Mouse (Mus musculus): ENCODE measurements around the gene 1700028J19Rik. TPM values are rescaled to one million over a fixed set of nuclear protein-coding genes. Genes with fewer than 3 reads are reported as not detected.

1700028J19Rik gene
- polyA plus RNA-seq (2016; fragmentation: Nextera tagmentation; extraction: Ambion mirVana), result 1.6 and 1.7 TPM in 2 replicates

- Histone ChIP-seq H3K36me3 (peaks cover 36% of the 10 kb centered on the region), H3K4me3 (peak within 1 kb of the TSS; percentile 73), H3K4me1 (peaks cover 30% of the 10 kb centered on the region), H3K27me3 (ENCODE audit: low read depth, poor library complexity, severe bottlenecking) (no peaks in the 10 kb centered on the region), H3K27ac (replicated peaks) (peak within 1 kb of the TSS; percentile 95), H3K9me3 (replicated peaks) (no peaks in the 10 kb centered on the region)
- DNase-seq (ENCODE audit: low spot score), result peak; percentile 91
- WGBS, result under 1% methylated on average over 62 of the region's 62 CpGs
Observed at GRCm38 (mm10) chr7:44246055-44246983, at the start of gene 1700028J19Rik, which contains the start of gene 2410002F23Rik. 1700028J19Rik (minus strand) TSS chr7:44246695. 2410002F23Rik (plus strand) TSS chr7:44246722.

- Histone ChIP-seq H3K27ac (replicated peaks) (no peak overlapping the region), H3K27me3 (ENCODE audit: low read depth, poor library complexity, severe bottlenecking) (no peaks in the 10 kb centered on the region), H3K9me3 (replicated peaks) (peaks cover 8% of the 10 kb centered on the region), H3K4me3 (no peak overlapping the region), H3K36me3 (no peaks in the 10 kb centered on the region), H3K4me1 (peaks cover 8% of the 10 kb centered on the region; the same call in 1 of the 2 replicates)
- no peak for DNase-seq (ENCODE audit: low spot score)
- 55% methylated on average over 4 of the region's 4 CpGs for whole genome bisulfite sequencing
Observed at GRCm38 (mm10) chr7:44291418-44291817, 44.9 kb upstream of the 1700028J19Rik start.

GRCm38 (mm10) chr7:44290986-44291385, 44.5 kb upstream of the 1700028J19Rik start:
- H3K27ac ChIP-seq (replicated peaks), result no peak overlapping the region
- H3K4me1 ChIP-seq, result peaks cover 8% of the 10 kb centered on the region; the same call in 1 of the 2 replicates
- DNase-seq (ENCODE audit: low spot score), result no peak
- no peak overlapping the region for H3K4me3 ChIP-seq
- H3K27me3 ChIP-seq (ENCODE audit: low read depth, poor library complexity, severe bottlenecking), result no peaks in the 10 kb centered on the region
- no peaks in the 10 kb centered on the region for H3K36me3 ChIP-seq
- 77% methylated on average over 4 of the region's 4 CpGs for WGBS
- peaks cover 8% of the 10 kb centered on the region for H3K9me3 ChIP-seq (replicated peaks)

GRCm38 (mm10) chr7:44287760-44288159, 41.3 kb upstream of the 1700028J19Rik start:
- Histone ChIP-seq H3K4me3 (no peak overlapping the region), H3K27me3 (ENCODE audit: low read depth, poor library complexity, severe bottlenecking) (0 out of 2 replicates have a peak, but pooled peaks cover 8% of the 10 kb centered on the region), H3K27ac (replicated peaks) (no peak overlapping the region), H3K4me1 (peaks cover 8% of the 10 kb centered on the region; the same call in 1 of the 2 replicates), H3K9me3 (replicated peaks) (peaks cover 8% of the 10 kb centered on the region), H3K36me3 (no peaks in the 10 kb centered on the region)
- WGBS, result 67% methylated on average over 7 of the region's 7 CpGs
- peak; percentile 30 for DNase-seq (ENCODE audit: low spot score)

GRCm38 (mm10) chr7:44281586-44281985, 35.1 kb upstream of the 1700028J19Rik start:
- peaks cover 5% of the 10 kb centered on the region; the same call in 1 of the 2 replicates for H3K4me1 ChIP-seq
- no peak overlapping the region for H3K4me3 ChIP-seq
- WGBS, result 83% methylated on average over 7 of the region's 7 CpGs
- no peaks in the 10 kb centered on the region; the same call in 1 of the 2 replicates for H3K9me3 ChIP-seq (replicated peaks)
- H3K36me3 ChIP-seq, result no peaks in the 10 kb centered on the region
- H3K27ac ChIP-seq (replicated peaks), result no peak overlapping the region
- no peak for DNase-seq (ENCODE audit: low spot score)
- 0 out of 2 replicates have a peak, but pooled peaks cover 8% of the 10 kb centered on the region for H3K27me3 ChIP-seq (ENCODE audit: low read depth, poor library complexity, severe bottlenecking)

GRCm38 (mm10) chr7:44280959-44281358, 34.5 kb upstream of the 1700028J19Rik start:
- no peaks in the 10 kb centered on the region; the same call in 1 of the 2 replicates for H3K9me3 ChIP-seq (replicated peaks)
- WGBS, result 80% methylated on average over 1 of the region's 1 CpGs
- no peak overlapping the region for H3K4me3 ChIP-seq
- no peak overlapping the region for H3K27ac ChIP-seq (replicated peaks)
- 0 out of 2 replicates have a peak, but pooled peaks cover 8% of the 10 kb centered on the region for H3K27me3 ChIP-seq (ENCODE audit: low read depth, poor library complexity, severe bottlenecking)
- no peak for DNase-seq (ENCODE audit: low spot score)
- peaks cover 5% of the 10 kb centered on the region; the same call in 1 of the 2 replicates for H3K4me1 ChIP-seq
- H3K36me3 ChIP-seq, result no peaks in the 10 kb centered on the region

- WGBS, result 51% methylated on average over 2 of the region's 2 CpGs
- Histone ChIP-seq H3K27ac (replicated peaks) (no peak overlapping the region), H3K4me3 (no peak overlapping the region), H3K9me3 (replicated peaks) (no peaks in the 10 kb centered on the region; the same call in 1 of the 2 replicates), H3K4me1 (peaks cover 11% of the 10 kb centered on the region), H3K27me3 (ENCODE audit: low read depth, poor library complexity, severe bottlenecking) (peaks cover 24% of the 10 kb centered on the region), H3K36me3 (no peaks in the 10 kb centered on the region)
- DNase-seq (ENCODE audit: low spot score), result no peak
Observed at GRCm38 (mm10) chr7:44277250-44277622, 30.7 kb upstream of the 1700028J19Rik start.

GRCm38 (mm10) chr7:44276461-44277249, 30.2 kb upstream of the 1700028J19Rik start:
- Histone ChIP-seq H3K4me1 (peaks cover 9% of the 10 kb centered on the region), H3K36me3 (no peaks in the 10 kb centered on the region), H3K9me3 (replicated peaks) (no peaks in the 10 kb centered on the region; the same call in 1 of the 2 replicates), H3K4me3 (no peak overlapping the region), H3K27ac (replicated peaks) (no peak overlapping the region), H3K27me3 (ENCODE audit: low read depth, poor library complexity, severe bottlenecking) (peaks cover 24% of the 10 kb centered on the region)
- DNase-seq (ENCODE audit: low spot score), result no peak
- WGBS, result 75% methylated on average over 10 of the region's 10 CpGs

GRCm38 (mm10) chr7:44275546-44275945, 29.1 kb upstream of the 1700028J19Rik start:
- no peak overlapping the region for H3K27ac ChIP-seq (replicated peaks)
- peaks cover 7% of the 10 kb centered on the region; the same call in 1 of the 2 replicates for H3K4me1 ChIP-seq
- H3K4me3 ChIP-seq, result no peak overlapping the region
- no peaks in the 10 kb centered on the region; the same call in 1 of the 2 replicates for H3K9me3 ChIP-seq (replicated peaks)
- no peak for DNase-seq (ENCODE audit: low spot score)
- WGBS, result 76% methylated on average over 3 of the region's 3 CpGs
- H3K36me3 ChIP-seq, result no peaks in the 10 kb centered on the region
- peaks cover 24% of the 10 kb centered on the region for H3K27me3 ChIP-seq (ENCODE audit: low read depth, poor library complexity, severe bottlenecking)

- peaks cover 27% of the 10 kb centered on the region for H3K27me3 ChIP-seq (ENCODE audit: low read depth, poor library complexity, severe bottlenecking)
- H3K4me1 ChIP-seq, result peaks cover 7% of the 10 kb centered on the region; the same call in 1 of the 2 replicates
- H3K4me3 ChIP-seq, result no peak overlapping the region
- no peak for DNase-seq (ENCODE audit: low spot score)
- no peaks in the 10 kb centered on the region; the same call in 1 of the 2 replicates for H3K9me3 ChIP-seq (replicated peaks)
- WGBS, result 49% methylated on average over 11 of the region's 11 CpGs
- no peaks in the 10 kb centered on the region for H3K36me3 ChIP-seq
- no peak overlapping the region for H3K27ac ChIP-seq (replicated peaks)
Observed at GRCm38 (mm10) chr7:44274096-44274495, 27.6 kb upstream of the 1700028J19Rik start.

GRCm38 (mm10) chr7:44273446-44273845, 27.0 kb upstream of the 1700028J19Rik start:
- Histone ChIP-seq H3K27me3 (ENCODE audit: low read depth, poor library complexity, severe bottlenecking) (peaks cover 33% of the 10 kb centered on the region), H3K36me3 (no peaks in the 10 kb centered on the region), H3K27ac (replicated peaks) (no peak overlapping the region), H3K4me1 (peaks cover 7% of the 10 kb centered on the region; the same call in 1 of the 2 replicates), H3K4me3 (no peak overlapping the region), H3K9me3 (replicated peaks) (no peaks in the 10 kb centered on the region; the same call in 1 of the 2 replicates)
- DNase-seq (ENCODE audit: low spot score), result no peak
- WGBS, result 64% methylated on average over 7 of the region's 7 CpGs

GRCm38 (mm10) chr7:44272546-44272945, 26.1 kb upstream of the 1700028J19Rik start:
- peaks cover 38% of the 10 kb centered on the region for H3K27me3 ChIP-seq (ENCODE audit: low read depth, poor library complexity, severe bottlenecking)
- WGBS, result 94% methylated on average over 7 of the region's 7 CpGs
- no peak for DNase-seq (ENCODE audit: low spot score)
- H3K4me1 ChIP-seq, result peaks cover 7% of the 10 kb centered on the region; the same call in 1 of the 2 replicates
- H3K9me3 ChIP-seq (replicated peaks), result no peaks in the 10 kb centered on the region; the same call in 1 of the 2 replicates
- no peaks in the 10 kb centered on the region for H3K36me3 ChIP-seq
- H3K27ac ChIP-seq (replicated peaks), result no peak overlapping the region
- H3K4me3 ChIP-seq, result no peak overlapping the region
